Mouse (Mus musculus): ENCODE results near the gene Zscan18. TPM values are rescaled to one million over a fixed set of nuclear protein-coding genes. Genes with fewer than 3 reads are reported as not detected.

The Zscan18 gene
- 4.0 TPM for polyA plus RNA-seq (2014; fragmentation: Illumina TruSeq; extraction: RNeasy Lipid Tissue Mini Kit (QIAGEN cat#74804); ENCODE audit: low read depth, low replicate concordance)

GRCm38 (mm10) chr7:12802866-12803726 lies at the start of gene Zscan18:
Gene Zscan18, minus strand, starts transcription at chr7:12803635.

GRCm38 (mm10) chr7:12834162-12835120 lies 31.0 kb upstream of the Zscan18 start, which contains the start of gene Zfp110:
Gene Zfp110, plus strand, starts transcription at chr7:12834761.

GRCm38 (mm10) chr7:12818521-12819295 lies 15.3 kb upstream of the Zscan18 start, which contains the start of gene Zfp329:
Gene Zfp329, minus strand, starts transcription at chr7:12818858.

GRCm38 (mm10) chr7:12734904-12735303 lies 68.5 kb downstream of the Zscan18 start, which contains the start of gene Vmn2r56:
Gene Vmn2r56, minus strand, starts transcription at chr7:12735004.

Other genes with a start within 250 kb of the Zscan18 start
- not detected for gene Vmn2r53, start 194.8 kb downstream of the Zscan18 start, polyA plus RNA-seq (2014; fragmentation: Illumina TruSeq; extraction: RNeasy Lipid Tissue Mini Kit (QIAGEN cat#74804); ENCODE audit: low read depth, low replicate concordance)
- gene Vmn2r54, start 163.3 kb downstream of the Zscan18 start, polyA plus RNA-seq (2014; fragmentation: Illumina TruSeq; extraction: RNeasy Lipid Tissue Mini Kit (QIAGEN cat#74804); ENCODE audit: low read depth, low replicate concordance): not detected
- not detected for gene Vmn2r55, start 118.6 kb downstream of the Zscan18 start, polyA plus RNA-seq (2014; fragmentation: Illumina TruSeq; extraction: RNeasy Lipid Tissue Mini Kit (QIAGEN cat#74804); ENCODE audit: low read depth, low replicate concordance)
- gene Vmn2r56, start 68.6 kb downstream of the Zscan18 start, polyA plus RNA-seq (2014; fragmentation: Illumina TruSeq; extraction: RNeasy Lipid Tissue Mini Kit (QIAGEN cat#74804); ENCODE audit: low read depth, low replicate concordance): not detected
- gene Zfp329, start 15.2 kb upstream of the Zscan18 start, polyA plus RNA-seq (2014; fragmentation: Illumina TruSeq; extraction: RNeasy Lipid Tissue Mini Kit (QIAGEN cat#74804); ENCODE audit: low read depth, low replicate concordance): 31.4 TPM
- 33.4 TPM for gene Zfp110, start 31.1 kb upstream of the Zscan18 start, polyA plus RNA-seq (2014; fragmentation: Illumina TruSeq; extraction: RNeasy Lipid Tissue Mini Kit (QIAGEN cat#74804); ENCODE audit: low read depth, low replicate concordance)
- 6.9 TPM for gene Zfp128, start 77.5 kb upstream of the Zscan18 start, polyA plus RNA-seq (2014; fragmentation: Illumina TruSeq; extraction: RNeasy Lipid Tissue Mini Kit (QIAGEN cat#74804); ENCODE audit: low read depth, low replicate concordance)
- gene Zscan22, start 94.2 kb upstream of the Zscan18 start, polyA plus RNA-seq (2014; fragmentation: Illumina TruSeq; extraction: RNeasy Lipid Tissue Mini Kit (QIAGEN cat#74804); ENCODE audit: low read depth, low replicate concordance): 6.2 TPM
- gene Rps5, start 118.7 kb upstream of the Zscan18 start, polyA plus RNA-seq (2014; fragmentation: Illumina TruSeq; extraction: RNeasy Lipid Tissue Mini Kit (QIAGEN cat#74804); ENCODE audit: low read depth, low replicate concordance): 15.5 TPM
- not detected for gene Rnf225, start 123.8 kb upstream of the Zscan18 start, polyA plus RNA-seq (2014; fragmentation: Illumina TruSeq; extraction: RNeasy Lipid Tissue Mini Kit (QIAGEN cat#74804); ENCODE audit: low read depth, low replicate concordance)
- 5.4 TPM for gene Zfp324, start 162.2 kb upstream of the Zscan18 start, polyA plus RNA-seq (2014; fragmentation: Illumina TruSeq; extraction: RNeasy Lipid Tissue Mini Kit (QIAGEN cat#74804); ENCODE audit: low read depth, low replicate concordance)
- 3.8 TPM for gene Zfp446, start 174.2 kb upstream of the Zscan18 start, polyA plus RNA-seq (2014; fragmentation: Illumina TruSeq; extraction: RNeasy Lipid Tissue Mini Kit (QIAGEN cat#74804); ENCODE audit: low read depth, low replicate concordance)
- gene Slc27a5, start 194.6 kb upstream of the Zscan18 start, polyA plus RNA-seq (2014; fragmentation: Illumina TruSeq; extraction: RNeasy Lipid Tissue Mini Kit (QIAGEN cat#74804); ENCODE audit: low read depth, low replicate concordance): not detected
- gene Trim28, start 195.5 kb upstream of the Zscan18 start, polyA plus RNA-seq (2014; fragmentation: Illumina TruSeq; extraction: RNeasy Lipid Tissue Mini Kit (QIAGEN cat#74804); ENCODE audit: low read depth, low replicate concordance): 27.9 TPM
- gene Zbtb45, start 206.4 kb upstream of the Zscan18 start, polyA plus RNA-seq (2014; fragmentation: Illumina TruSeq; extraction: RNeasy Lipid Tissue Mini Kit (QIAGEN cat#74804); ENCODE audit: low read depth, low replicate concordance): 0.82 TPM
- 108 TPM for gene Chmp2a, start 231.2 kb upstream of the Zscan18 start, polyA plus RNA-seq (2014; fragmentation: Illumina TruSeq; extraction: RNeasy Lipid Tissue Mini Kit (QIAGEN cat#74804); ENCODE audit: low read depth, low replicate concordance)
- 79.8 TPM for gene Ube2m, start 234.6 kb upstream of the Zscan18 start, polyA plus RNA-seq (2014; fragmentation: Illumina TruSeq; extraction: RNeasy Lipid Tissue Mini Kit (QIAGEN cat#74804); ENCODE audit: low read depth, low replicate concordance)